Mouse (Mus musculus): ENCODE measurements at regions not wholly inside any gene's neighbourhood (a gene's known extent, or its start where the extent isn't known, plus 50 kb on each side); places are given as distances from the start of the nearest gene placed in this dataset.

GRCm38 (mm10) chr14:61842476-61842875, 235.2 kb downstream of the Kcnrg start:
- Histone ChIP-seq H3K4me3 (ENCODE audit: low read depth, low read length) (no peak overlapping the region), H3K27me3 (ENCODE audit: control insufficient read depth, insufficient read depth, low read length) (no peaks in the 10 kb centered on the region), H3K4me1 (ENCODE audit: control insufficient read depth, insufficient read depth, insufficient read length, low read length) (no peaks in the 10 kb centered on the region), H3K27ac (ENCODE audit: insufficient read depth, low read depth, low read length) (no peak overlapping the region), H3K36me3 (ENCODE audit: control insufficient read depth, insufficient read depth, low read length) (no peaks in the 10 kb centered on the region)
- no peak for TF ChIP-seq CTCF (IDR thresholded peaks at IDR 0.05; ENCODE audit: extremely low read depth, insufficient read length, insufficient replicate concordance, low read depth, low read length)
- TF ChIP-seq POLR2A (IDR thresholded peaks at IDR 0.05; ENCODE audit: low read depth, low read length), result no peak
- 89% methylated on average over 4 of the region's 4 CpGs for WGBS

GRCm38 (mm10) chr14:61846441-61846840, 239.2 kb downstream of the Kcnrg start:
- H3K36me3 ChIP-seq (ENCODE audit: control insufficient read depth, insufficient read depth, low read length), result no peaks in the 10 kb centered on the region
- H3K27ac ChIP-seq (ENCODE audit: insufficient read depth, low read depth, low read length), result no peak overlapping the region
- 86% methylated on average over 5 of the region's 5 CpGs for WGBS
- no peaks in the 10 kb centered on the region for H3K4me1 ChIP-seq (ENCODE audit: control insufficient read depth, insufficient read depth, insufficient read length, low read length)
- H3K4me3 ChIP-seq (ENCODE audit: low read depth, low read length), result no peak overlapping the region
- TF ChIP-seq CTCF (IDR thresholded peaks at IDR 0.05; ENCODE audit: extremely low read depth, insufficient read length, insufficient replicate concordance, low read depth, low read length), result no peak
- TF ChIP-seq POLR2A (IDR thresholded peaks at IDR 0.05; ENCODE audit: low read depth, low read length), result no peak
- H3K27me3 ChIP-seq (ENCODE audit: control insufficient read depth, insufficient read depth, low read length), result no peaks in the 10 kb centered on the region

- no peak overlapping the region for H3K27ac ChIP-seq (ENCODE audit: insufficient read depth, low read depth, low read length)
- 68% methylated on average over 4 of the region's 4 CpGs for WGBS
- no peak overlapping the region for H3K4me3 ChIP-seq (ENCODE audit: low read depth, low read length)
- H3K4me1 ChIP-seq (ENCODE audit: control insufficient read depth, insufficient read depth, insufficient read length, low read length), result no peaks in the 10 kb centered on the region
- H3K27me3 ChIP-seq (ENCODE audit: control insufficient read depth, insufficient read depth, low read length), result no peaks in the 10 kb centered on the region
- TF ChIP-seq POLR2A (IDR thresholded peaks at IDR 0.05; ENCODE audit: low read depth, low read length), result no peak
- no peaks in the 10 kb centered on the region for H3K36me3 ChIP-seq (ENCODE audit: control insufficient read depth, insufficient read depth, low read length)
Observed at GRCm38 (mm10) chr14:61850244-61850643, 243.0 kb downstream of the Kcnrg start.

GRCm38 (mm10) chr14:61857616-61858015, 250.4 kb downstream of the Kcnrg start:
- Histone ChIP-seq H3K27ac (ENCODE audit: insufficient read depth, low read depth, low read length) (no peak overlapping the region), H3K36me3 (ENCODE audit: control insufficient read depth, insufficient read depth, low read length) (no peaks in the 10 kb centered on the region), H3K27me3 (ENCODE audit: control insufficient read depth, insufficient read depth, low read length) (no peaks in the 10 kb centered on the region), H3K4me3 (ENCODE audit: low read depth, low read length) (no peak overlapping the region), H3K4me1 (ENCODE audit: control insufficient read depth, insufficient read depth, insufficient read length, low read length) (no peaks in the 10 kb centered on the region)
- no peak for TF ChIP-seq POLR2A (IDR thresholded peaks at IDR 0.05; ENCODE audit: low read depth, low read length)
- no peak for TF ChIP-seq CTCF (IDR thresholded peaks at IDR 0.05; ENCODE audit: extremely low read depth, insufficient read length, insufficient replicate concordance, low read depth, low read length)
- WGBS, result 75% methylated on average over 6 of the region's 6 CpGs

GRCm38 (mm10) chr14:61860688-61861087, 253.4 kb downstream of the Kcnrg start:
- WGBS, result 54% methylated on average over 4 of the region's 4 CpGs
- H3K36me3 ChIP-seq (ENCODE audit: control insufficient read depth, insufficient read depth, low read length), result no peaks in the 10 kb centered on the region
- TF ChIP-seq POLR2A (IDR thresholded peaks at IDR 0.05; ENCODE audit: low read depth, low read length) (no peak), CTCF (IDR thresholded peaks at IDR 0.05; ENCODE audit: extremely low read depth, insufficient read length, insufficient replicate concordance, low read depth, low read length) (no peak)
- H3K4me1 ChIP-seq (ENCODE audit: control insufficient read depth, insufficient read depth, insufficient read length, low read length), result 0 out of 2 replicates have a peak, but pooled peaks cover 2% of the 10 kb centered on the region
- no peak overlapping the region for H3K27ac ChIP-seq (ENCODE audit: insufficient read depth, low read depth, low read length)
- H3K4me3 ChIP-seq (ENCODE audit: low read depth, low read length), result no peak overlapping the region
- no peaks in the 10 kb centered on the region for H3K27me3 ChIP-seq (ENCODE audit: control insufficient read depth, insufficient read depth, low read length)

GRCm38 (mm10) chr14:61861357-61861958, 254.2 kb downstream of the Kcnrg start:
- Histone ChIP-seq H3K36me3 (ENCODE audit: control insufficient read depth, insufficient read depth, low read length) (no peaks in the 10 kb centered on the region), H3K27ac (ENCODE audit: insufficient read depth, low read depth, low read length) (peak overlapping the region; percentile 8; the same call in 1 of the 2 replicates), H3K4me3 (ENCODE audit: low read depth, low read length) (no peak overlapping the region), H3K27me3 (ENCODE audit: control insufficient read depth, insufficient read depth, low read length) (no peaks in the 10 kb centered on the region), H3K4me1 (ENCODE audit: control insufficient read depth, insufficient read depth, insufficient read length, low read length) (0 out of 2 replicates have a peak, but pooled peaks cover 2% of the 10 kb centered on the region)
- TF ChIP-seq CTCF (IDR thresholded peaks at IDR 0.05; ENCODE audit: extremely low read depth, insufficient read length, insufficient replicate concordance, low read depth, low read length), result no peak
- TF ChIP-seq POLR2A (IDR thresholded peaks at IDR 0.05; ENCODE audit: low read depth, low read length), result no peak
- WGBS, result 85% methylated on average over 8 of the region's 8 CpGs

GRCm38 (mm10) chr14:61862931-61863330, 255.7 kb downstream of the Kcnrg start:
- TF ChIP-seq POLR2A (IDR thresholded peaks at IDR 0.05; ENCODE audit: low read depth, low read length), result no peak
- TF ChIP-seq CTCF (IDR thresholded peaks at IDR 0.05; ENCODE audit: extremely low read depth, insufficient read length, insufficient replicate concordance, low read depth, low read length), result no peak
- no peak overlapping the region for H3K27ac ChIP-seq (ENCODE audit: insufficient read depth, low read depth, low read length)
- 83% methylated on average over 6 of the region's 6 CpGs for WGBS
- H3K4me1 ChIP-seq (ENCODE audit: control insufficient read depth, insufficient read depth, insufficient read length, low read length), result 0 out of 2 replicates have a peak, but pooled peaks cover 2% of the 10 kb centered on the region
- H3K27me3 ChIP-seq (ENCODE audit: control insufficient read depth, insufficient read depth, low read length), result no peaks in the 10 kb centered on the region
- no peaks in the 10 kb centered on the region for H3K36me3 ChIP-seq (ENCODE audit: control insufficient read depth, insufficient read depth, low read length)
- H3K4me3 ChIP-seq (ENCODE audit: low read depth, low read length), result no peak overlapping the region

Data from small intestine, adult 2 months (tissue).